Mouse (Mus musculus) naive thymus-derived CD4-positive, alpha-beta T cell, adult 2 months (primary cell): Measurements from ENCODE around the gene Nudcd3.

Experiments
- DNase-seq: peaks from one replicate; pipeline ENCODE4 v3.0.0-alpha.2; 2011; ENCODE audit warnings: low read depth

Gene Nudcd3

GRCm38 (mm10) chr11:6062329-6062728 is 137.9 kb downstream of the Nudcd3 start:
- DNase-seq = no peak

DNA sequence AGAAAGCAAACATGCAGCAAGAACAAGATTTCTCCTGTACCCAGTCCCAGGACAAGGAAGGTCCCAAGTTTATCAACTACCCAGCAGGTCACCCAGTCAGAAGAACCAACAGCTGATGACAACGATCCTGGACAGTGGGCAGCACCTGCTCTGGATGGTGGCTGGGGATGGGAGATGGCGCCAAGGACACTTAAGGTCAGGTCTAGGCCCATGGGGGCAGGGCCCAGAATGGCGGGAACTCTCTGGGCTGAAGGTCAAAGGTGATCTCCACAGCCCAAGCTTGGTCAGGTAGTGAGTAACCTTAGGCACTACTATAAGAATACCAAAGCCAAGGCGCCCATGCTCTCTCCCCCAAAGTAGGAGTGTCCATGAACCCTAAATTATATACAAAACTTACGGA is 138.3 kb downstream of the Nudcd3 start:
- no peak for DNase-seq

GRCm38 (mm10) chr11:6059162-6059561 is 141.1 kb downstream of the Nudcd3 start:
- DNase-seq = no peak
